ENCODE assay signal across 7 mouse cellular contexts in the genomic region with DNA sequence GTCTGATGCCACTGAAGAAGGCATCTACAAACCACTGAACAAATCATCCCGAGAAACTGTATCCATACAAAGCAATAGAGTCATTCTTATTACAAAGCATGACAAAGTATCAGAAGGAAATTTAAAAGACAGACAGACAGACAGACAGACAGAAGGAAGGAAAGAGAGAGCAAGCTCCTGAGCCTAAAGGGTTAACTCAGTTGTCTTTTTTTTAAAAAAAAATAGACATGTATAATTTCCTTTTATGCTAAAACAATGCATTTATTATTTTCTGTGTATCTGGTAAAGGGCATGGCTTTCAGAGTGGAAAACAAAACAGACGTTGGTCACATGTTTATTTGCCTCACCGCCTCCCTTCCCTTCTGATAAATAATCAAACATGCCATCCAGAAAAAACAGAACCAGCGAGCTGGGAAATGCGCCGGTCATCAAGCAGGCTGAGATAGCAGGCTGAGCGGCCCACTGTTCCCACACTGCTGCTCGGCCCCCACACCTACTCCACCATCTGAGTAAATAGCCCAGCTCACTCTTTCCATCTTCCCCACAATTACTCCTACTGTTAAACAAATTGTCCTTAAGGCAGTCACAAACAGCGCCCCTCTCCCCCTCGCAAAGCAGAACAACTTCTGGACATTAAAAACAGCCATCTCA.
DNase-seq lines count a peak whose midpoint lies in the region; ATAC-seq and TF ChIP-seq lines count a peak whose summit lies in the region.

No protein-coding gene starts in this region.

- no peaks in the 10 kb centered on the region for H3K36me3 ChIP-seq in forebrain, embryonic 16.5 days (ENCODE audit: control insufficient read depth, insufficient read depth)
- H3K36me3 ChIP-seq in hindbrain, postnatal 0 days (ENCODE audit: insufficient read depth, low read length): no peaks in the 10 kb centered on the region
- no peaks in the 10 kb centered on the region for H3K36me3 ChIP-seq in lung, embryonic 15.5 days
- no peaks in the 10 kb centered on the region for H3K36me3 ChIP-seq in midbrain, embryonic 13.5 days

- no peak overlapping the region for H3K27ac ChIP-seq in forebrain, embryonic 16.5 days (ENCODE audit: low read length)
- 0 out of 2 replicates have a peak overlapping the region, but pooled peaks have one; percentile 11 for H3K27ac ChIP-seq in hindbrain, postnatal 0 days
- peak overlapping the region; percentile 88 for H3K27ac ChIP-seq in lung, embryonic 15.5 days
- H3K27ac ChIP-seq in midbrain, embryonic 13.5 days: no peak overlapping the region; the same call in 1 of the 2 replicates

- no peak overlapping the region for H3K9ac ChIP-seq in forebrain, embryonic 16.5 days (replicated peaks; ENCODE audit: low read depth, low read length)
- no peak overlapping the region for H3K9ac ChIP-seq in hindbrain, postnatal 0 days (replicated peaks; ENCODE audit: low read length)
- peak overlapping the region; percentile 48 for H3K9ac ChIP-seq in lung, embryonic 15.5 days
- H3K9ac ChIP-seq in midbrain, embryonic 13.5 days (replicated peaks): no peak overlapping the region

- peak overlapping the region; percentile 18; the same call in 1 of the 2 replicates for H3K4me2 ChIP-seq in forebrain, embryonic 16.5 days (ENCODE audit: low read length)
- peak overlapping the region; percentile 38 for H3K4me2 ChIP-seq in hindbrain, postnatal 0 days (ENCODE audit: low read depth, low read length)
- peak overlapping the region; percentile 66 for H3K4me2 ChIP-seq in lung, embryonic 15.5 days
- no peak overlapping the region for H3K4me2 ChIP-seq in midbrain, embryonic 13.5 days (replicated peaks)

- H3K4me3 ChIP-seq in forebrain, embryonic 16.5 days (replicated peaks; ENCODE audit: low read length): no peak overlapping the region
- no peak overlapping the region for H3K4me3 ChIP-seq in hindbrain, postnatal 0 days (ENCODE audit: low read length)
- peak overlapping the region; percentile 47 for H3K4me3 ChIP-seq in lung, embryonic 15.5 days
- no peak overlapping the region for H3K4me3 ChIP-seq in midbrain, embryonic 13.5 days (replicated peaks)

- no peaks in the 10 kb centered on the region for H3K9me3 ChIP-seq in forebrain, embryonic 16.5 days (ENCODE audit: control insufficient read depth, low read length)
- H3K9me3 ChIP-seq in hindbrain, postnatal 0 days (ENCODE audit: low read length): no peaks in the 10 kb centered on the region
- no peaks in the 10 kb centered on the region for H3K9me3 ChIP-seq in lung, embryonic 15.5 days
- H3K9me3 ChIP-seq in midbrain, embryonic 13.5 days: no peaks in the 10 kb centered on the region

- WGBS in forebrain, embryonic 16.5 days: 25% methylated on average over 10 of the region's 10 CpGs
- 35% methylated on average over 10 of the region's 10 CpGs for WGBS in hindbrain, postnatal 0 days
- 14% methylated on average over 10 of the region's 10 CpGs for WGBS in lung, embryonic 15.5 days
- WGBS in midbrain, embryonic 13.5 days: 41% methylated on average over 10 of the region's 10 CpGs

- peak; percentile 12 for DNase-seq in urinary bladder, postnatal 14 days (ENCODE audit: low spot score)
- no peak for DNase-seq in urinary bladder, postnatal 4 days (ENCODE audit: low spot score in 2 of 2)
- DNase-seq in hindbrain, postnatal 0 days (ENCODE audit: low spot score): no peak
- no peak for DNase-seq in right cerebral cortex, postnatal 25 days

- no peaks in the 10 kb centered on the region for H3K27me3 ChIP-seq in forebrain, embryonic 16.5 days (replicated peaks; ENCODE audit: control insufficient read depth, insufficient read depth, low read length)
- no peaks in the 10 kb centered on the region for H3K27me3 ChIP-seq in hindbrain, postnatal 0 days (ENCODE audit: insufficient read depth, low read length)
- no peaks in the 10 kb centered on the region for H3K27me3 ChIP-seq in lung, embryonic 15.5 days
- H3K27me3 ChIP-seq in midbrain, embryonic 13.5 days: peaks cover 7% of the 10 kb centered on the region; the same call in 1 of the 2 replicates

- ATAC-seq in forebrain, embryonic 16.5 days: no peak
- ATAC-seq in hindbrain, postnatal 0 days: no peak
- no peak for ATAC-seq in lung, embryonic 15.5 days (ENCODE audit: borderline replicate concordance, extremely low read depth, low FRiP score, low TSS enrichment)
- ATAC-seq in midbrain, embryonic 13.5 days: no peak

- H3K4me1 ChIP-seq in forebrain, embryonic 16.5 days (replicated peaks; ENCODE audit: control insufficient read depth, insufficient read depth, low read length): peaks cover 18% of the 10 kb centered on the region
- no peaks in the 10 kb centered on the region for H3K4me1 ChIP-seq in hindbrain, postnatal 0 days (ENCODE audit: insufficient read depth, low read length)
- H3K4me1 ChIP-seq in lung, embryonic 15.5 days: peaks cover 36% of the 10 kb centered on the region
- peaks cover 38% of the 10 kb centered on the region for H3K4me1 ChIP-seq in midbrain, embryonic 13.5 days (replicated peaks)

- TF ChIP-seq CTCF in hindbrain, postnatal 0 days (IDR thresholded peaks at IDR 0.05; ENCODE audit: low read depth): no peak

Comparison
In these comparisons a context has a peak if more than half of its experiments do, and no peak if none do; other contexts are left out.
1. H3K27ac ChIP-seq: peak in hindbrain, postnatal 0 days (single experiment) and lung, embryonic 15.5 days (single experiment); none in forebrain, embryonic 16.5 days (single experiment) and midbrain, embryonic 13.5 days (single experiment).